Mouse (Mus musculus): ENCODE measurements at regions not wholly inside any gene's neighbourhood (a gene's known extent, or its start where the extent isn't known, plus 50 kb on each side); places are given as distances from the start of the nearest gene placed in this dataset.

DNA sequence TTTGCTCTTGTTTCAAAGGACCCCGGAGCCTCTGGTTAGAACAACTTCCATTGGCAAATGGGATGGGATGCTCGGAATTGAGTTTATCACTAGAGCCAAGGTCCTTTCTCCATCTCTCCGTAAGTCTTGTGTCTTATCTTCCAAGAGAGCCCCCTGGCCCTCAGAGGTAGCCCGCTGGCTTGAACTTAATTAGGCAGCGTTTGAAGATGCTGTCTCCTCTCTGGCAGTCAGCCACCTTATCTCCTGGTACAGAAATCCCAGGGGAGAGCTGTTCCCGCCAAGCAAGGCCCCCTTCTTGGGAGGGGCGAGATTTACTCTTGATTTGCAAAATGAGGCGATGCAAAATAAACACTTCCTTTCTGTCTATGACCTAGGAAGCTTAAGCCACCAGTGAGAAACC, 395.2 kb upstream of the Kazn start:
- Histone ChIP-seq H3K36me3 (ENCODE audit: control insufficient read depth, insufficient read depth, low read length) (no peaks in the 10 kb centered on the region), H3K27me3 (replicated peaks; ENCODE audit: control insufficient read depth, insufficient read depth, low read length) (no peaks in the 10 kb centered on the region), H3K27ac (ENCODE audit: insufficient read depth, low read depth, low read length) (no peak overlapping the region), H3K4me1 (ENCODE audit: control insufficient read depth, insufficient read depth, low read length) (no peaks in the 10 kb centered on the region), H3K4me3 (ENCODE audit: insufficient read depth, low read depth, low read length) (no peak overlapping the region)
- no peak for TF ChIP-seq CTCF (conservative IDR thresholded peaks at IDR 0.05; ENCODE audit: insufficient read depth, insufficient read length, low read depth, low read length)
- no peak for TF ChIP-seq POLR2A (IDR thresholded peaks at IDR 0.05; ENCODE audit: low read depth, low read length)
- DNase-seq, result no peak
- WGBS, result 65% methylated on average over 8 of the region's 8 CpGs

DNA sequence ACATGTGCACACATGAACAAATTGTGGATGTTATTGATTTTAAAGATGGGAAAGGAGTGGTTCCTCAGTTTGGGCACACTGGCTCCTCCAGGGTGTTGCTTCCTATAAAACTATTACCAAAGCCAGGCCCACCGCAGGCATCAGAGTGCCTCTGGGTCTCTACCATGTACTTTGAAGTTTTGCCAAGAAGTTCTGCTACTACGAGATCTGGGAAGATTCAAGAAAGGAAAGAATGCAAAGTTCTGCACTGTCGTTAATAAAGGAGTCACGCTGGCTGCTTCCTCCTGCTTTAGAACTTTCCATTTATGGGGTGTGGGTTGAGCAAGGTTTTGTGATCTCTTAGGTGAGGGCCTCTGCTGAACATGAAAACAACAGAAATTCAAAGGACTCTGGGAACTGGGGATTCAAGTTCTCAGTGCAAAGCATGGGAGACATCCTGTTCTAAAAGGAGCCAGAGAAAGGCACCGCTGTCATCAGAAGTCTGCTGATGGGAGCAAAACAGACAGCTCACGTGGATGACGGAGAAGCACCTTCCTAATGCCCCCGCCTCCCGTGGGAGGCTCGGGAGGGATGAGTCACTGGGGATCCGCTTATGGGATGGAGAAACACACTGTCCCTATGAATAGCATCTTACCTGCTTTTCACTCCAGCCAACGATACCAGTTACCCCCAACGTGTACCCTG, 394.6 kb upstream of the Kazn start:
- no peak overlapping the region for H3K27ac ChIP-seq (ENCODE audit: insufficient read depth, low read depth, low read length)
- TF ChIP-seq POLR2A (IDR thresholded peaks at IDR 0.05; ENCODE audit: low read depth, low read length) (no peak), CTCF (conservative IDR thresholded peaks at IDR 0.05; ENCODE audit: insufficient read depth, insufficient read length, low read depth, low read length) (no peak)

DNA sequence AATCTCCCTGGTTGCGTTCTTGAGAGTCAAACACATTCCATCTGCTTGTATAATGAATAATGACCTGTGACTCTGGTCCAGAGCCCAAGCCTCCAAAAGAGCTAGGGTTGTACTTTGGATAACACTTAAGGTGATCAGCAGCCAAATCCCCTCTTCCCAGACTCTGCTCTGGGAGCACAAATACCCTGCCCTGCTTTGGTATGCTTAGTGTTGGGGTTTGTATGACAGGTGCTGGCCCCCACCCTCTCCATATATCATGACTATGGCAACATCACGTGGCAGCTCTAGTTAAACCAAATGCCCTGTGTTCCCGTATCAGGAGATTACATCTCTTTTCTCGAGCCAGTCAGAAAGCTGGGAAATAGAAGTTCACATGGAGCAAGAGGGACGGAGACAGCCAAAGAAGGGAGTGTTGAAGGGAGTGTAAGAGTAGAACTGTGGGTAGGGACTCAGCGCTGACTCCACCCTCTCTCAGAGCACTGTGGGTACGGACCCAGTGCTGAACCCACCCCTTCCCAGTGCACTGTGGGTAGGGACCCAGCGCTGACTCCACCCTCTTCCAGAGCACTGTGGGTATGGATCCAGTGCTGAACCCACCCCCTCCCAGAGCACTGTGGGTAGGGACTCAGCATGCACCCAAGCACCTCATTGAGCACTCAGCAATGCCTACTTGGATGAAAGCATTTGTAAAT, 387.4 kb upstream of the Kazn start:
- no peak for TF ChIP-seq POLR2A (IDR thresholded peaks at IDR 0.05; ENCODE audit: low read depth, low read length)
- no peak for TF ChIP-seq CTCF (conservative IDR thresholded peaks at IDR 0.05; ENCODE audit: insufficient read depth, insufficient read length, low read depth, low read length)
- no peak overlapping the region for H3K27ac ChIP-seq (ENCODE audit: insufficient read depth, low read depth, low read length)
- H3K4me1 ChIP-seq (ENCODE audit: control insufficient read depth, insufficient read depth, low read length), result no peaks in the 10 kb centered on the region
- no peaks in the 10 kb centered on the region for H3K36me3 ChIP-seq (ENCODE audit: control insufficient read depth, insufficient read depth, low read length)
- 67% methylated on average over 8 of the region's 8 CpGs for WGBS
- DNase-seq, result no peak
- no peak overlapping the region for H3K4me3 ChIP-seq (ENCODE audit: insufficient read depth, low read depth, low read length)
- H3K27me3 ChIP-seq (replicated peaks; ENCODE audit: control insufficient read depth, insufficient read depth, low read length), result no peaks in the 10 kb centered on the region

More for the DNA sequence above, 394.6 kb upstream of the Kazn start:
- WGBS, result 58% methylated on average over 13 of the region's 13 CpGs
- H3K4me1 ChIP-seq (ENCODE audit: control insufficient read depth, insufficient read depth, low read length), result no peaks in the 10 kb centered on the region
- DNase-seq, result no peak
- H3K4me3 ChIP-seq (ENCODE audit: insufficient read depth, low read depth, low read length), result no peak overlapping the region
- H3K27me3 ChIP-seq (replicated peaks; ENCODE audit: control insufficient read depth, insufficient read depth, low read length), result no peaks in the 10 kb centered on the region
- H3K36me3 ChIP-seq (ENCODE audit: control insufficient read depth, insufficient read depth, low read length), result no peaks in the 10 kb centered on the region

DNA sequence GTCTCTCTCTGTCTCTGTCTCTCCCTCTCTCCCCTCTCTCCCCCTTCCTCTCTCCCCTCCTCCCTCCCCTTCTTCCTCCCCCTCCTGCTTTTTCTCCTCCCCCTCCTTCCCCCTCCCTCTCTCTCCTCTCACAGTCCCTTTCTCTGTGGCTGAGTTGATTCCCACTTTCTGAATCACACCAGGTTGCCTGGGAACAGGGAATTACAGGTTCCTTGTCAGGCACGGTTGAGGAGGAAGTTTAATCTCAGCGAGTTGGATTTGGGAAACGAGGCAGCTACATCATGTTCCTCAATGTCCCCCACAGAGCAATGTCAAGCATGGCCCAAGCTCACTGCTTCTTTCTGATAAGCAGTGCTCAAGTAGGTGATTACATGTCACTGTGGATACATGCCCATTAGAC, 386.3 kb upstream of the Kazn start:
- H3K4me3 ChIP-seq (ENCODE audit: insufficient read depth, low read depth, low read length), result no peak overlapping the region
- H3K36me3 ChIP-seq (ENCODE audit: control insufficient read depth, insufficient read depth, low read length), result no peaks in the 10 kb centered on the region
- H3K27ac ChIP-seq (ENCODE audit: insufficient read depth, low read depth, low read length), result no peak overlapping the region
- no peak for DNase-seq
- H3K4me1 ChIP-seq (ENCODE audit: control insufficient read depth, insufficient read depth, low read length), result no peaks in the 10 kb centered on the region
- 59% methylated on average over 3 of the region's 3 CpGs for WGBS
- no peak for TF ChIP-seq CTCF (conservative IDR thresholded peaks at IDR 0.05; ENCODE audit: insufficient read depth, insufficient read length, low read depth, low read length)
- no peak for TF ChIP-seq POLR2A (IDR thresholded peaks at IDR 0.05; ENCODE audit: low read depth, low read length)
- H3K27me3 ChIP-seq (replicated peaks; ENCODE audit: control insufficient read depth, insufficient read depth, low read length), result no peaks in the 10 kb centered on the region

DNA sequence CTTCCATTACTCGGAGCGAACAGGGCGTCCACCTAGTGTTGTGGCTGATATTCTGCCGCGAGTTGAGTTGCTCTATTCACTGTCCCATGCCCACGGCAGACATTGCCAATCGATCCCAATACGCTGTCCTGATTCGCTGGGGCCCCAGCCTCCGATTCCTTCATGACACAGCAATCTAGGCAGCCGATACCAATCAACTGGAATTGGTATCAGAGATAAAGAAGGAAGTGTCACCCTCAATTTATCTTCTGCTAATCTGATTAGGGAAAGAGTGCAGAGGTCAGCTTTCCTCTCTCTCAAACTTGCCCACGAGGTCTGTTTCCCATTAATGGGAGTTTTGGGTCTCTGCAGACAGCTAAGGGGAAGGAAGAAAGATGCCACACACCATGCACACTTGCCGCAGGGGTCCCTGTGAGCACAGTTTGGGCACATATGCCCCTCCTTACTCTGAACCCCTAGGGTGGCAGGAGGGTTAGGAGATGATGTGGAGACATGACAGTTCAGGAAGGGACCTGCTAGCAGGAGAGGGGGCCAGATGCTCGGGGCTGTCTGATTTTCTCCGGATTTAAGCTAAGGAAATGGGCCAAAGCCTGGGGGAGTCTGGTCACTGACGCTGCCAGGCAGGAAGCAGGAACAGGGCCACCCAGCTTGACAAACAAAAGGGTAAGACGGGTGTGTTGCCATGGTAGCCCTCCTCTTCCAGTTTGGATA, 383.1 kb upstream of the Kazn start:
- TF ChIP-seq CTCF (conservative IDR thresholded peaks at IDR 0.05; ENCODE audit: insufficient read depth, insufficient read length, low read depth, low read length) (no peak), POLR2A (IDR thresholded peaks at IDR 0.05; ENCODE audit: low read depth, low read length) (no peak)
- Histone ChIP-seq H3K4me1 (ENCODE audit: control insufficient read depth, insufficient read depth, low read length) (no peaks in the 10 kb centered on the region), H3K36me3 (ENCODE audit: control insufficient read depth, insufficient read depth, low read length) (no peaks in the 10 kb centered on the region), H3K4me3 (ENCODE audit: insufficient read depth, low read depth, low read length) (no peak overlapping the region), H3K27me3 (replicated peaks; ENCODE audit: control insufficient read depth, insufficient read depth, low read length) (no peaks in the 10 kb centered on the region), H3K27ac (ENCODE audit: insufficient read depth, low read depth, low read length) (no peak overlapping the region)
- WGBS, result 61% methylated on average over 17 of the region's 17 CpGs
- DNase-seq, result no peak

DNA sequence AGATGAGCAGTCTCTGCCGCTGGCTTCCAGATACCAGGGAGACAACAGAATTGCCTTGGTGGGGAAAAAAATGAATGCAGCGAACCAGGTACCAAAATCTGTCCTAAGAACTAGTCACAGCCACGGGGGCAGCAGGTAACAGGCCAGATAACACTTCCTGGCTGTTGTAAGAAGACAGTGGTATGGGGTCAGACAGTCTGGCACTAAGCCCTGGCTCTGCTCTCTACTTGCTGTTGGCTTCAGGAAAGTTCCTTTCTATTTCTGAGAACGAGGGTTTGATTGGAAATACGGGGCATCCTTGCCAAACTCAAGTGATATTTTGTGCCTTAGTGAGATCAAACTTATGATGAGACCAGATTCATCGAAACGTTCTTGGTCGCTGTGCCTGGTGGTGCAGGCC, 380.2 kb upstream of the Kazn start:
- Histone ChIP-seq H3K36me3 (ENCODE audit: control insufficient read depth, insufficient read depth, low read length) (no peaks in the 10 kb centered on the region), H3K4me1 (ENCODE audit: control insufficient read depth, insufficient read depth, low read length) (no peaks in the 10 kb centered on the region), H3K4me3 (ENCODE audit: insufficient read depth, low read depth, low read length) (no peak overlapping the region), H3K27me3 (replicated peaks; ENCODE audit: control insufficient read depth, insufficient read depth, low read length) (no peaks in the 10 kb centered on the region), H3K27ac (ENCODE audit: insufficient read depth, low read depth, low read length) (no peak overlapping the region)
- DNase-seq, result peak; percentile 15
- TF ChIP-seq CTCF (conservative IDR thresholded peaks at IDR 0.05; ENCODE audit: insufficient read depth, insufficient read length, low read depth, low read length), result no peak
- TF ChIP-seq POLR2A (IDR thresholded peaks at IDR 0.05; ENCODE audit: low read depth, low read length), result no peak
- 77% methylated on average over 8 of the region's 8 CpGs for WGBS

DNA sequence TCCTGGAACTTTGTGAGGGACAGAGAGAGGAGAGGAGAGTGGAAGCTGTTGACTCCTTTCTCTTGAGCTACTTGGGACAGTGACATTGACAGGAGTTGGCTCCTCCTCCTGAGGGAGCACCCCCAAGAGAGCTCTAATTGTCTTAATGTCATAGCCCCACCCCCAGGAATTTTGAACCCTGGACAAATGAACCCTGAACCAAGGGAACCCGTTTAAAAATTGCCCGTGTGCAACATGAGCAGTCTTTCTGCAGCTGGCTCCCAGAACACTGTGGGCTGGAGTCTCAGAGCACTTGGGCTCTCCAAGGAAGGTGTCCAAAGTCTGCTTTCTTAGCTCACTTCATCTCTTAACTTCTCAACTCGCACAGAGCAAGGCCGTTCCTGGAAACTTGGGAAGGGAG, 379.6 kb upstream of the Kazn start:
- Histone ChIP-seq H3K27me3 (replicated peaks; ENCODE audit: control insufficient read depth, insufficient read depth, low read length) (no peaks in the 10 kb centered on the region), H3K4me1 (ENCODE audit: control insufficient read depth, insufficient read depth, low read length) (no peaks in the 10 kb centered on the region), H3K4me3 (ENCODE audit: insufficient read depth, low read depth, low read length) (no peak overlapping the region), H3K36me3 (ENCODE audit: control insufficient read depth, insufficient read depth, low read length) (no peaks in the 10 kb centered on the region), H3K27ac (ENCODE audit: insufficient read depth, low read depth, low read length) (no peak overlapping the region)
- peak; percentile 79 for DNase-seq
- TF ChIP-seq POLR2A (IDR thresholded peaks at IDR 0.05; ENCODE audit: low read depth, low read length), result no peak
- no peak for TF ChIP-seq CTCF (conservative IDR thresholded peaks at IDR 0.05; ENCODE audit: insufficient read depth, insufficient read length, low read depth, low read length)
- WGBS, result 20% methylated on average over 4 of the region's 4 CpGs
